Mouse (Mus musculus) embryonic facial prominence, embryonic 11.5 days (tissue): ENCODE measurements around the gene Naa30. TPM values are rescaled to one million over a fixed set of nuclear protein-coding genes. Genes with fewer than 3 reads are reported as not detected.
"Not testable (repeated sequence)": the region's sequence is repeated elsewhere in the genome, so short reads cannot be mapped to it uniquely, and the experiment has no call there.

ENCODE experiments used
- ATAC-seq: fragments of 200-750 bp; cut with Nextera tagmentation; replicated peaks from 2 replicates; pipeline ENCODE4 v1.8.0; 2017; ENCODE audit warnings: low read depth; ENCODE audit not compliant: insufficient number of reproducible peaks, low FRiP score, low TSS enrichment
- DNase-seq: peaks from one replicate; pipeline ENCODE4 v3.0.0-alpha.2; 2015; ENCODE audit warnings: low spot score
- H3K27ac ChIP-seq: fragments of 300-500 bp; sonication (generic); replicated peaks from 2 replicates; pipeline ENCODE4 v1.5.1; 2014; ENCODE audit warnings: mild to moderate bottlenecking, low read depth, low read length, control low read depth
- H3K27me3 ChIP-seq: fragments of 300-500 bp; sonication (generic); 2 replicates; pipeline ENCODE4 v1.6.1; 2014; ENCODE audit warnings: mild to moderate bottlenecking, low read length, moderate library complexity, mixed read lengths; ENCODE audit not compliant: control insufficient read depth, insufficient read depth
- H3K36me3 ChIP-seq: fragments of 300-500 bp; sonication (generic); replicated peaks from 2 replicates; pipeline ENCODE4 v1.6.1; 2014; ENCODE audit warnings: low read depth, mild to moderate bottlenecking, low read length, moderate library complexity, mixed read lengths; ENCODE audit not compliant: control insufficient read depth, insufficient read depth
- H3K4me1 ChIP-seq: fragments of 300-500 bp; sonication (generic); 2 replicates; pipeline ENCODE4 v1.6.1; 2014; ENCODE audit warnings: low read length, mixed read lengths; ENCODE audit not compliant: control insufficient read depth, insufficient read depth
- H3K4me2 ChIP-seq: fragments of 300-500 bp; sonication (generic); 2 replicates; pipeline ENCODE4 v1.6.1; 2014; ENCODE audit warnings: low read depth, mild to moderate bottlenecking, control low read depth, low read length, moderate library complexity
- H3K4me3 ChIP-seq: fragments of 300-500 bp; sonication (generic); 2 replicates; pipeline ENCODE4 v1.5.1; 2014; ENCODE audit warnings: low read depth, low read length, control low read depth
- H3K9ac ChIP-seq: fragments of 300-500 bp; sonication (generic); replicated peaks from 2 replicates; pipeline ENCODE4 v1.6.1; 2014; ENCODE audit warnings: mild to moderate bottlenecking, control low read depth, low read length
- H3K9me3 ChIP-seq: fragments of 300-500 bp; sonication (generic); replicated peaks from 2 replicates; pipeline ENCODE4 v1.6.1; 2016; ENCODE audit warnings: mild to moderate bottlenecking, low read length, inconsistent platforms, mixed read lengths; ENCODE audit not compliant: control insufficient read depth
- WGBS: fragments of 180-500 bp; shearing (Covaris S2); extraction: QIAGEN DNeasy Blood & Tissue Kit; methylation state at CpG from one replicate; pipeline ENCODE4 v1.1.7; 2014; 5-methylcytosine and 5-hydroxymethylcytosine counted together
- polyA plus RNA-seq: library from polyadenylated mRNA; unstranded; fragments of >200 nt; fragmentation: Nextera tagmentation; extraction: Ambion mirVana; gene quantifications from 2 replicates; pipeline ENCODE4 v1.2.1, GENCODE M21; 2014

The Naa30 gene
- polyA plus RNA-seq, 1 experiment from 2014 or later = 16.5 TPM

- 78% methylated on average over 9 of the region's 9 CpGs for WGBS
- DNase-seq (no peak), ATAC-seq (no peak)
- Histone ChIP-seq H3K27ac (no peak overlapping the region), H3K9me3 (no peaks in the 10 kb centered on the region), H3K4me1 (no peaks in the 10 kb centered on the region), H3K27me3 (no peaks in the 10 kb centered on the region), H3K4me2 (no peak overlapping the region), H3K4me3 (no peak overlapping the region), H3K9ac (no peak overlapping the region), H3K36me3 (no peaks in the 10 kb centered on the region)
Measured at GRCm38 (mm10) chr14:49201073-49201778, 29.2 kb downstream of the Naa30 start.

- not testable (repeated sequence) for H3K4me2 ChIP-seq, H3K4me1 ChIP-seq, H3K9me3 ChIP-seq, H3K27me3 ChIP-seq, H3K4me3 ChIP-seq, H3K27ac ChIP-seq, DNase-seq, ATAC-seq, H3K36me3 ChIP-seq, H3K9ac ChIP-seq
- WGBS = 79% methylated on average over 3 of the region's 3 CpGs
Measured at GRCm38 (mm10) chr14:49210215-49210614, 38.2 kb downstream of the Naa30 start.

- no peaks in the 10 kb centered on the region for H3K4me1 ChIP-seq
- H3K9me3 ChIP-seq = no peaks in the 10 kb centered on the region
- ATAC-seq = no peak
- H3K9ac ChIP-seq = no peak overlapping the region
- H3K4me3 ChIP-seq = no peak overlapping the region
- no peak for DNase-seq
- no peak overlapping the region for H3K27ac ChIP-seq
- WGBS = 72% methylated on average over 7 of the region's 7 CpGs
- no peaks in the 10 kb centered on the region for H3K36me3 ChIP-seq
- H3K4me2 ChIP-seq = no peak overlapping the region
- no peaks in the 10 kb centered on the region for H3K27me3 ChIP-seq
Measured at GRCm38 (mm10) chr14:49218677-49219076, 46.7 kb downstream of the Naa30 start.

- H3K36me3 ChIP-seq, H3K4me1 ChIP-seq, H3K4me2 ChIP-seq, H3K4me3 ChIP-seq, DNase-seq, ATAC-seq, H3K27ac ChIP-seq, H3K27me3 ChIP-seq, H3K9me3 ChIP-seq, H3K9ac ChIP-seq: not testable (repeated sequence)
- WGBS = 91% methylated on average over 4 of the region's 4 CpGs
Measured at GRCm38 (mm10) chr14:49219466-49220022, 47.5 kb downstream of the Naa30 start.

GRCm38 (mm10) chr14:49221771-49222170, 49.7 kb downstream of the Naa30 start:
- no peak for ATAC-seq
- no peak for DNase-seq
- Histone ChIP-seq H3K27ac (no peak overlapping the region), H3K4me1 (no peaks in the 10 kb centered on the region), H3K36me3 (no peaks in the 10 kb centered on the region), H3K4me3 (no peak overlapping the region), H3K9ac (no peak overlapping the region), H3K4me2 (no peak overlapping the region), H3K9me3 (no peaks in the 10 kb centered on the region), H3K27me3 (no peaks in the 10 kb centered on the region)
- WGBS = 77% methylated on average over 2 of the region's 2 CpGs

- Histone ChIP-seq H3K27ac (no peak overlapping the region), H3K36me3 (no peaks in the 10 kb centered on the region), H3K9me3 (no peaks in the 10 kb centered on the region), H3K27me3 (no peaks in the 10 kb centered on the region), H3K4me1 (no peaks in the 10 kb centered on the region), H3K4me3 (no peak overlapping the region), H3K4me2 (no peak overlapping the region), H3K9ac (no peak overlapping the region)
- WGBS = 86% methylated on average over 7 of the region's 7 CpGs
- DNase-seq = no peak
- ATAC-seq = no peak
Measured at GRCm38 (mm10) chr14:49226471-49226870, 54.4 kb downstream of the Naa30 start.

GRCm38 (mm10) chr14:49226986-49227385, 55.0 kb downstream of the Naa30 start:
- no peak for ATAC-seq

GRCm38 (mm10) chr14:49231845-49232244, 59.8 kb downstream of the Naa30 start:
- DNase-seq (no peak), ATAC-seq (no peak)
- Histone ChIP-seq H3K4me1 (no peaks in the 10 kb centered on the region), H3K27ac (no peak overlapping the region), H3K9ac (no peak overlapping the region), H3K27me3 (no peaks in the 10 kb centered on the region), H3K4me2 (no peak overlapping the region), H3K4me3 (no peak overlapping the region), H3K36me3 (no peaks in the 10 kb centered on the region), H3K9me3 (no peaks in the 10 kb centered on the region)
- WGBS = 79% methylated on average over 3 of the region's 3 CpGs

More at GRCm38 (mm10) chr14:49226986-49227385, 55.0 kb downstream of the Naa30 start:
- Histone ChIP-seq H3K4me3 (no peak overlapping the region), H3K4me1 (no peaks in the 10 kb centered on the region), H3K27ac (no peak overlapping the region), H3K9me3 (no peaks in the 10 kb centered on the region), H3K4me2 (no peak overlapping the region), H3K9ac (no peak overlapping the region), H3K36me3 (no peaks in the 10 kb centered on the region), H3K27me3 (no peaks in the 10 kb centered on the region)
- no peak for DNase-seq
- WGBS = 86% methylated on average over 11 of the region's 11 CpGs
